Mouse (Mus musculus) layer of hippocampus, adult 9-10 months (tissue): ENCODE measurements around the gene Gemin5.
"Not testable (repeated sequence)": the region's sequence is repeated elsewhere in the genome, so short reads cannot be mapped to it uniquely, and the experiment has no call there.

Experiments
- DNase-seq: peaks from one replicate; pipeline ENCODE4 v3.0.0; 2022; ENCODE audit warnings: low spot score

Gemin5 gene

DNA sequence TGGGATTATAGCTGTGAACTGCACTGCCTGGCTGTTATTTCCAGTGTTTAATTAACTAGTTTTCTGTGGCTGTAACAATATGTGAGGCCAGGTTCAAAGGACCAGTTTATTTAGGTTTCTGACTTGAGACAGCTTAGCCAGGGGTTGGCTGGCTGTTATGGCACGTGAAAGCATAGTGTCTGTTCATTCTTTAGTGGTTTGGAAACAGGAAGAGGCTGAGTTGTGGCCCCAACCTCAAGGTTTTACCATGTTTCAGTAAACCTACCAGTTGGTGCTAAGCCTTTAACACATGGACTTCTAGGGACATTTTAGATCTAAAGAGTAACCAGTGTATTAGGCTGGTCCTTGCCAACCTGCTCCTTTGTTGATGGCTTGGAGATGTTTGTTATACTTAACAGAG, 51.8 kb downstream of the Gemin5 start:
- no peak for DNase-seq

DNA sequence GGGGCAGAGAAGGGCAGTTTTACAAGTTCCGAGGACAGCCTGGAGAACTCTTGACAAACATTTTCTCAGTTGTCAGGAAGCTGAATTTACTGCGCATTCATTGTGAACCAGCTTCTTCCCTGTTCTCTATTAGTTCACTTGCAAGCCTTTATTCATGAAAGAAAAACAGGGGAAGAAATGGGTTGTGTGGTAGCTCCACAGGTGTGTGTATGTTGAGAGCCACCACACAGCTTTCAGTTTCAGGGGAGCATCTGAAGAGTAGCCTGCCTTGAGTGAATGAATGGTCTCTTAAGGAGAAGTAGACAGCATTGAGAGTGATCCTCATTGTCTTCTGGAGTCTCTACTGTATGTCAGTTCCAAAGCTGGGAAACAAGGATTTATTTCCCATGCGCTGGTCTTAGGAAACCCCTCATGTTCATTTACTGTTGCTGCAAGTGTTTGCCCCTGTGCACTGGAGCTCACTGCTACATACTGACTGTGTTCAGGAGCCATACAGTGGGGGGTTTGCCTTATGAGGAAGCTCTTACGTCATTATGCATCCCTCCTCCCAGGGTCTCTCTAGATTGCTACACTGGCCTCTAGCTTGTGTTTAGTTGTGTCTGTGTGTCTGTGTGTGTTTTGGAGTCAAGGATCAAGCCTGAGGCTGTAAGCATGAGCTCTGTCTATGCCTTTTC, 60.5 kb downstream of the Gemin5 start:
- no peak for DNase-seq

DNA sequence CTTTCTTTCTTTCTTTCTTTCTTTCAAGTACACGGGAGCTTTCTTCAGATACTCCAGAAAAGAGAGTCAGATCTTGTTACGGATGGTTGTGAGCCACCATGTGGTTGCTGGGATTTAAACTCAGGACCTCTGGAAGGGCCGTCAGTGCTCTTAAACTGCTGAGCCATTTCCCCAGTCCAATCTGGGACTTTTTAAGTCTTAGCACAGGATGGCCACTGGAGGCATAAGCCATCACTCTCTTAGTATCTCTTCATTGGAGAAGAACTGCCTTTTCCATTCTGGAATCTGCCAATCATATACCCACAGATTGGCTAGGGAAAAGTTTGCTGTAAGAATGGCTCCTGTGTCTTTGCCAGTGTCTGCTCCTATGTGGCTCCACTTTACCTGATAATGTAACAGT, 61.3 kb downstream of the Gemin5 start:
- no peak for DNase-seq

DNA sequence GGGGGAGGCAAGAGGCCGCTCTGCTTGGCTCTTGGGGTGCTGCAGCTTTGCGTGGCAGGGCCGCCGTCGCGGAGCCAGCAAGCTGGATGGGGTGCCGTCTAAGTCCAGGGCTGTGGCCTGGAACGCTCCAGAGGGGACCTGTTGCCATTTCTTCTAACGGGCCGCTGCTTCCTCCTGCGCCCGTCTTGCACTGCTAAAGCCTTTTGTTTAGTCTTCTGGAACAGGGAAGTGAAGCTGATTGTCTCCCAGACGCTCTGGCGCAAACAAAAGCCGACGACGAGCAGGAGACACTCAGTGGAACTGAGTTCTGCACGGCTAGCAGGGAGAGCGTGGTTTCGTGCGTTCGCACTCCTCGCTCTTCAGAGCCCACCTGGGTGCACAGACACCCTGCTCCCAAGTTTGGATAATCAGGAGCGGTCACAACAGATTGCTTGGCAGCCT, 64.0 kb downstream of the Gemin5 start:
- DNase-seq, result peak; percentile 31

DNA sequence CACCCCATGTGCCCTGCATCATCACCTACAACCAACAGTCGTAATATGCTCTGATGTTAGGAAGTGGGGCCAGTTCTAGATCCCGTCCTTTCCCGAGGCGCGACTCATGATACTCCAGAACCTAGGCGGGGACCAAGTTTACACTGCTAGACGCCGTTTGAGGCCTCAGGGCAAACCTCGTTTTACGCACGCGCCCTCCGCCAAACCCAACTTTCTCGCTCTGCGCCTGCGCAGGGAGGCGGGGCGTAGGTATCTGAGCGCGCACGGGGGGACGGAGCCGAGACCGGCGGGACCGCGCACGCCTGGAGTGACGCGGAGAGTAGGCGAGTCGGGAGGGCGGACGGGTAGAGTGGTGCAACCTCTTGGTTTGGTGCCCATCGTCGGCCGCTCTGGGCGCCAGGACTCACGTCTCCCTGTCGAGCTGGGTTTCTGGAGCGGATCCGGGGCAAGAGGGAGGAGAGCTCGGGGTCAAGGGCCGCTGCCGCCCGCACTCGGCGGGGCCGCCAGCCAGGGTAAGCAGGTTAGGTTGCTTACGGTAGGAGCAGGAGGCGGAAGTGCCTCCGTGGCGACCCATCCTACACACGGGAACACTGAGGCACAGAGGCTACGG, 64.5 kb downstream of the Gemin5 start, which contains the start of gene Cnot8:
Gene Cnot8 (plus strand): TSS at position 457 of the 610 bp plus-strand sequence.
- peak; percentile 95 for DNase-seq

DNA sequence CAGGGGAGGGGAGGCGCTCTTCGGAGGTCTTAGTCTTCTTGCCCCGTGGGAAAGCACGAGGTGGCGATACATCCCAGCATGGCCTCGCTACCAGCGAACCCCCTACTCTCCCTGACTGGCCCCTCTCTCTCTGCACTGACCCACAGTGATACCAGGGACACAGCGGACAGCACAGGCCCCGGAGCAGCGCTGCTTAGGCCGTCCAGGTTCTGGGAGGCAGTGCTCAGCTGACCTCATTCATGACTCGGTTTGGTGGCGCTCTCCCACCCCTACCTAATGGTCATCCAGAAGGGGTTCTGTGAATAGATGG, 65.0 kb downstream of the Gemin5 start:
- DNase-seq, result no peak

DNA sequence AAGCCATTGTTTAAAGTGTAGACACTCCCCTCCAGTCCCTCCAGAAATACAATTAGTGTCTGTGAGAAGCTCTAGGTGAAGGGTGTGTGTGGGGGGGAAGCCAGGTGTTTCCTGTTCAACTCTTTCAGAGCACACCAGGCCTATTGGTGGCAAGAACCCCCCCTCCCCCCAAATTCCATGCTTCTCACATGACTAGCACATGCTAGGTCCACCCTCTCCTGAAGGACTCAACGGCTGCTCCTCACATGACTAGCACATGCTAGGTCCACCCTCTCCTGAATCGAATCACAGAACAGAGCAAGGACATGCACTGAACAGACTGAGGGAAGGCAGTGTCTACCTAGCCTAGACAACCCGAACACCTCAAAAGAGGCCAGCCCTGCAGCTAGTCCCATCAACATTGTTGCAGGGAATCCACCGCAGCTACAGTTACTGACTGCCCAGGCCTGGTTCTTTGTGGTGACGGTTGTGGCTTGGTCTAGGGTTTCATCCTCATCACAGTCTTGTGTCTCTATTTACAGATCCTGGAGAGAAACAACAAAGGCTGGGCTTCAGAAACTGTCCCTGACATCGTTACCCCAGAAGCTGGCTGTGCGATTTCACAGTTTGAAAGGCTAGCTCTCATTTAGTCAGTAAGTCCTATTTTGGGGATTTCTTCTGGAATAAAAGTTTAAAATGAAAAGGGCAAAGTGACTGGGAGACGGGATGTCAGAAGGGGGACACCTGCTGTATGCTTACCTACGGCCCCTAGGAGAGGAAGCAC, 65.6 kb downstream of the Gemin5 start:
- no peak for DNase-seq

DNA sequence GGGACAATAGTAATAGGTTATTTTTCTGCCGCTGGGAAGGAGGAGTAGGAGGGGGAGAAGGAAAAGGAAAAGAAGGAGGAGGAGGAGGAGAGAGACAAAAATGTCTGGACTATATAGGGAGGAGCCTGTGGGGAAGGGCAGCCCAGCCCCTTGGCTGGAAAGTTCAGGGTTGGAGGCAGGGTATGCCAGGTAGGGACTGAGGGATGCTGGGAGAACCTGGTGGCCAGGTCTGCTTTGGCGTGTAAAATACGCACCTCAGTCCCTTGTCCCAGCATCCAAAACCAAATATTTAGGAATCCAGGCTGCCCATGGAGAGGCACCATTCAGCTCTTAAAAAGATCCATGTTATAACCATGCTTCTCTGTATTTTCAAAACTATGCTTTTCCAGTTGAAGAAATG, 66.2 kb downstream of the Gemin5 start:
- no peak for DNase-seq

DNA sequence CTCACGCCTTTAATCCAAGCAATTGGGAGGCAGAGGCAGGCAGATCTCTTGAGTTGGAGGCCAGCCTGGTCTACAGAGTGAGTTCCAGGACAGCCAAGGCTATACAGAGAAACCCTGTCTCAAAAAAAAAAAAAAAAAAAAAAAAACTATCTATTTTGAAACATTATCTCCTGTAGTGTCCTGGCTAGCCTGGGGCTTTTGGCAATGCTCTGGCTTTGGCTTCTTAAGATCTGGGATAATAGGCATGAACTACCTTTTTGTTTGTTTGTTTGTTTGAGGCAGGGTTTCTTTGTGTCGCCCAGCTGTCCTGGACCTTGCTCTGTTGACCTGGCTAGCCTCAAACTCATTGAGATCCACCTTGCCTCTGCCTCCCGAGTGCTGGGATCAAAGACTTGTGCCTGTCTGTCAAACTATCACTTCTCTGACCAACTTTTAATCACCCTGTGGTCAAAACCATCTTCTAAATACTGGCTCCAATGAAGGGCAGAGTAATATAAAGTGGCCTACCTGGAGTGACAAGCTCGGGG, 67.1 kb downstream of the Gemin5 start:
- no peak for DNase-seq

DNA sequence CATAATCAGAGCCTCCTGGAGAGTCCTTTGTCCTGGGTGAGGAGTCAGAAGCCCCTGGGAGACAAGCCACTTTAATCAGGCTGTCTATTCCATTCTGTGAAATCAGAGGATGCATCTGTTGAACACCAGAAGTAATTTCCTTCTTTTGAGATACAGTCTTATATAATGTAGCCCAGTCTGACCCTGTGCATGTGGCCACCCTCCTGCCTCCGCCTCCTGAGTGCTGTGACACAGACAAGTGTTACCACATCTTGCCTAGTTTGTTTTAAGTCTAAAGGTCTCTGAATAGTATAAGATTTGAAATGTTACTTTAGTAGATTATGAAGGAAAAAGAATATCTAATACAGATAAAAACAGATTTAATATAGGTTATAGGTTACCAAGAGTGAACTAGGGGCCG, 68.3 kb downstream of the Gemin5 start:
- no peak for DNase-seq

DNA sequence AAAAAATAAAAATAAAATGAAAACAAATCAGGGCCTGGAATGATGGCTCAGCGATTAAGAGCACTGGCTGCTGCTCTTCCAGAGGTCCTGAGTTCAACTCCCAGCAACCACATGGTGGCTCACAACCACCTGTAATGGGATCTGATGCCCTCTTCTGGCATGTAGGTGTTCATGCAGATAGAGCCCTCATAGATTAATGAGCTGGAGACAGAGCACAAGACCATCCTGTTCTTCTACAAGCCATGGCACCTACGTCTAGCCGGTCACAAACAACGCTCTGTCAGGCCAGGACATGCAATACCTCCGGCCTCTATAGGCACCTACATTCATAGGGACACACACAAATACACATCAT, 70.0 kb downstream of the Gemin5 start:
- DNase-seq, result not testable (repeated sequence)

DNA sequence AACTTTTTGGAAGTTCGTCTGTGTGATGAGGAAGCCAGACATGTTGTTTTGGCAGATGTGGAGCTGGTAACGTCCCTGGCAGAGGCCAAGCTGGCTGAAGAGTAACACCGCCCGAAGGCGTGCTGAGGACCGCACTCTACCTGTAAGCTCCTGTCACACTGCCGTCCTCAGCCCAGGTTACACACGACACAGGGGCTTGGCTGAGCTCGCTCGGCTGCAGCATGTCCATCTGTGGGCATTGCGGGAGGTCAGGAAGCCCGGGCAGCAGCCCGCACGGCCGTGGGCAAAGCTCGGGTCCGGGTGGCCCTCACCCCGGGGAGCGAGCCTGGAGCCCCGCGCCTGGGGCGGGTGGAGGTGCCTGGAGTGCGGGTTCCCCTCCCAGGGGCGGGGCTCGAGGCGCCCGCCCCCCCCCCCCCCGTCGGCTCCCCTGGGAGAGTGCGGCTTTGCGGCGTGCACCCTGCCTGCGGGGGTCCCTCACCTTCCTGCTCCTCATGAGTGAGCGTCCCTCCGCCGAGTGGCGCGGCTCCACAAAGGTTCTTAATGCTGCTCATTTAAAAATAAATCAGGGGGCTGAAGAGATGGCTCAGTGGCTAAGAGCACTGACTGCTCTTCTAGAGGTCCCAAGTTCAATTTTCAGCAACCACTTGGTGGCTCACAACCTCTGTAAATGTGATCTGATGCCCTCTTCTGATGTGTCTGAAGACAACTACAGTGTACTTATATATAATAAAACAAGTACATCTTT, 70.5 kb downstream of the Gemin5 start:
- DNase-seq, result no peak

DNA sequence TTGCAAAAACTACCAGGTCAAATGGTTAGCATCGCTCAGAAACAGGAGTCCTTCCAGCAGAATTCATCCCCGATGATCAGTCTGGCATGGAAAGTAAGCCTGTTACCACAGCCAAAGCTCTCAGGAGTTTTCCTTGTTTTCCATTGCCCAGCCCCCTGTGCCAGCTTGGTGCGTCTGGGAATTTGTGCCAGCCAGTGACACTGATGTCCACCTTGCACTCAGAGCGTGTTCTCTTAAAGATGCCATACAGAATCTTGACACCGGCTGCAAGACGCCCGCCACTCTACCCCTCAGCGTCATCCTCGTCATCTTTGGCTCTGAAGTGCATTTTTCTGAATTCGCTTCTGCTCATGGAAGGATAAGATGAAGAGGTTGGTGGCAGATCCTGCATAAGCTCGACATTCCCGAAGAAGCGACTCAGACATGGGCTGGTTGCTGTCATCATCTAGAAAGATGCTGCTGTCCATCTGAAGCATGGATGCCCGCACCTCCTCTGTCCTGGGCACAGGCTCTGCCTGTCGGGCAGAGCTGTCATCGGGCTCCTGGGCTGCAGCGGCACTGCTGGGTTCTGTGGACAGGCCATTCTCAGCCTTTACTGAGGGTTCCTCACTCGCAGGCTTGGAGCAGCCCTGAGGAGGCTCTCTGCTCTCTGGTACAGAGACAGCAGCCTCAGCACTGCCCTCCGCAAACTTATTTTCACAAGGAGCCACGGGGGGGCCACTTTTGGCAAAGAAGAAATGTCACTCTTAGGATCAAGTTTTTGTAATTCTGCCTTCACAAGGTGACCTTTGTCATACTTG, 71.3 kb downstream of the Gemin5 start:
- DNase-seq, result no peak

DNA sequence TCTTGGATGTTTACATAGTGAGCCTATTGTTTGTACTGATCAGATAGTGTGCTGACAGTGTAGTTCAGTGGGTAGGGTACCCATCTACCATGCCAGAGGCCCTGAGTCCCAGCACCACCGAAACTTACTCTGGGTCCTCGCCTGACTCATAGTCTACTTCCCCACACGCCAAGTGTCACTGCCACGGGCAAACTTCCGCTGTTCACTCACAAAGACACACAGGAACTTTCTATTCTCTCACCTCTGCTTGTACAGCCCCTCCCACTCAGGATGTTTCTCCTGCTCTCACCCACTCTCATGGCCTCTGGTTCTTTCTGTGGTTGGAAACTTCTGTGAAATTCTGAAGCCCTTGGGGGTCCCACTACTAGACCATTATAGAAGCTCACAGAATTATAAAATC, 72.2 kb downstream of the Gemin5 start:
- no peak for DNase-seq

DNA sequence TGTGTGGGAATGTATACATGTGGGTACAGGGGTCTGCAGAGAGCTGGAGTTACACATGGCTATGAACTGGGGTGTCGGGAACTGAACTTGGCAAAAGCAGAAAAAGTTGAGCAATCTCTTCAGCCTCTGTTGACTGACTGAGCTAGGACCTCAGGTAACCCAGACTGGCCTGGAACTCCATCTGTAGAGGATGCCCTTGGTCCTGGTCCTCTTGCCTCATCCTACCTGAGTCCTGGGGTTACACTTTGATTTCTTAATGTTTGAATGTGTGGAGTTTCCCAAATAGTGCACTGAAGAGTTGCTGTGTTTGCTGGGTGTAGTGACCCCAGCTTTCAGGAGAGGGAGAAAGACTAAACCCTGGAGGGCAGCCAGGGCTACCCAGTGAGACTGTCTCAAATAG, 72.8 kb downstream of the Gemin5 start:
- no peak for DNase-seq

DNA sequence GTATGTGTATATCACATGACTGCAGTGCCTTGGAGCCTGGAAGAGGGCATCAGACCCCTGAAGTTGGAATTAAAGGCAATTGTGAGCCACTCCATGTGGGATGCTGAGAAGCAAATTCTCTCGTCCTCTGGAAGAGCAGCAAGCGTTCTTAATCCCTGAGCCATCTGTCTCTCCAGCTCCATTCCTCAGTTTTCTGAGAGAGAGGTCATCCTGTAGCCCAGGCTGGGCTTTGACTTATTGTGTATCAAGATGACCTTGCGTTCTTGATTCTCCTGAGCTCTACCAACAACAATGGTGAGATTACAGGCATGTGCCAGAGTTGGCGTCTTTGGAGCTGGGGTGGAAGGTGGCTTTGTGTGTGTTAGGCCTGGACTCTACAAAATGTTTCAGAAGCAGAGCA, 73.6 kb downstream of the Gemin5 start:
- DNase-seq, result no peak

DNA sequence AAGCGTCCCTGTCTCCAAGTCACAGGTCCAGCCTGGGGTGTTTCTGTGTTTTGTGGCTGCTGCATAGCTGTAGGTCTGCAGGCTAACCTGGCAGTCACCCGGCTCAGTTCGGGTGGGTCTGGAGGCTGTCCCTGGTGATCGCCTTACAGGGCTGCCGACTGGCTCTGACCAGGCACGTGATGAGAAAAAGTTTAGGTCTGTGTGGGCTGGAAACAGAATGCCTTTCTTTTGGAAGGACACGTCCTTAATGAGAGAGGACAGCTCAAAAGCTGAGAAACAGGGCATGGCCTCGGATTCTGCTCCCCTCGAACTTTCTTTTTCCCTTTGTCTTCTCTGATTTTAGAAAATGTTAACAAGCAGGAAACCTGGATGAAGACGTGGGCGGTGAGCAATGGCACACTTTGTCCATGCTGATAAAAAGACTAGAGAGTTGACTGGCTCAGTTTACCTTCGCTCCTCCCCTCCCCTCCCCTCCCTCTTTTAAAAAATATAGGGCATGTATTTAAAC, 75.3 kb downstream of the Gemin5 start, which contains the start of gene Gm12248:
Gene Gm12248 (minus strand): TSS at position 114 of the 508 bp plus-strand sequence.
- no peak for DNase-seq

DNA sequence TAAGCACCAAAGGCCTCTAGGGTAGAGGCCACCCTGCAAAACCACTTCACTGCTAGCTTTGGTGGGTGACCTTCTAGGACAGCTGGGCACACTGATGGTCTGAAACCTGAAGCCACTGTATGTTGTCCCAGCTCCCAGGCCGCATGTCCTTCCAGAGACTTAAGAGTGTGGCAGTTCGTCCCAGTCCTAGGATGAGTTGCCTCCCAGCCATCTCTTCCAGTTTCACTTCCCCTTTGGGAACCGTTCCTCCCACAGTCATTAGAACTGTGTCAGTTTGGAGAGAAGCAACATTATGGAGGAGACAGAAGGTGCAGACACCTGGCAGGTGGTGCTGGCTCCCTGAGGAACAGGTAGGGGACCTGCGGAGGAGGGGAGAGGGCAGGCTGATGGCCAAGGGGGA, 75.8 kb downstream of the Gemin5 start:
- DNase-seq, result no peak

DNA sequence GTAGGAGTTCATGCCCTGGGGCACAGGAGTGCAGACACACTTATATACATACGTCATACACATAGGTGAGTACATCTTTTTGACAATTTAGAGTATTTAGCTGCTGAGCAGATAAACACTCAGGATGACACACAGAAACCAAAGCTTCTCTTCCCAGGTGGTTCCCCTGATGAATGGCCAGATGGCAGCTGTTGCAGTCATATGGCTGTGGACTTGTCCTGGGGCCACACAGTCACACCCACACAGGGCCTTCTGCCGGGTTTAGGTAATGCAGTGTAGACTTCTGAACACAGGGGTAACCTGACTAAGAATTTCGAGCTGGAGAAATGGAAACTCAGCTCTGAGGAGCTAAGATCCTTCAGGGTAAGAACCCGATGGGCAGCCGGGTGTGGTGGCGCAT, 86.6 kb downstream of the Gemin5 start:
- no peak for DNase-seq

DNA sequence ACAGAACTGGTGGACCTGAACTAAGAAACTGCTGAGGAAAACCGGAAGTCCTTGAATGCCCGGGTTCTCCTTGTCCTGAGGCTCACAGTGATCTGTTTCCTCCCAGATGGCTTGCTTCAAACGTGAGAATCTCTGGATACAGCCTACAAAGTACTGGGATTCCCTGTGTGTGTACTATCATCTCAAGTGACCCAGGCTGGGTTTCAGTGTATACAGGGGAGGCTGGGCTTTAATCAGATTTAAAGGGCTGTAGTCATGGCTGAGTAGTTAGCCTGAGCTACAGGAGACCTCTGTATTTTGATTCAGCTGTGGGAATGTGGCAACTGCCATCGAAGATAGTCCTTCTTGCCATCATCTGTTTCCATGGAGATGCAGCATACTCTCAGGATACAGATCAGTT, 91.1 kb downstream of the Gemin5 start:
- no peak for DNase-seq

DNA sequence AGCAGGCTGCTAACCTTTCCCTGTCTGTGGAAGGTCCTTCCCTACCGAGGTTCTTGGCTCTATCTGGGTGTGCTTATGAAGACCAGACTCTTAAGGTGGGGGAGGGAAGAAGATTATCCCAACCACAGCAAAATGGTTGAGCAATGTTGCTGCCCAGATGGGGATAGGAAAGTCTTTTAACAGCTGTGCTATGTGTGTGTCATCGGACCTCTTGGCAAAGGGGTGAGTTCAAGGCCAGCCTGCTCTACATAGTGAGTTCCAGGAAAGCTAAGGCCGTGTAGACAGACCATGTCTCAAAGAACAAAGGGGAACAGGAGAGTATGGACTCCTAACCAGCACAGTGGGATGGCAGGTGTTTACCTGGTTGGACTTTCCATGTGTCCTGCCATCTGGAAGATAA, 95.4 kb downstream of the Gemin5 start:
- DNase-seq, result no peak
